Mouse (Mus musculus): ENCODE measurements around the gene Maml3. TPM values are rescaled to one million over a fixed set of nuclear protein-coding genes. Genes with fewer than 3 reads are reported as not detected.

Gene Maml3
- total RNA-seq, 1 experiment, result 1.2 TPM

DNA sequence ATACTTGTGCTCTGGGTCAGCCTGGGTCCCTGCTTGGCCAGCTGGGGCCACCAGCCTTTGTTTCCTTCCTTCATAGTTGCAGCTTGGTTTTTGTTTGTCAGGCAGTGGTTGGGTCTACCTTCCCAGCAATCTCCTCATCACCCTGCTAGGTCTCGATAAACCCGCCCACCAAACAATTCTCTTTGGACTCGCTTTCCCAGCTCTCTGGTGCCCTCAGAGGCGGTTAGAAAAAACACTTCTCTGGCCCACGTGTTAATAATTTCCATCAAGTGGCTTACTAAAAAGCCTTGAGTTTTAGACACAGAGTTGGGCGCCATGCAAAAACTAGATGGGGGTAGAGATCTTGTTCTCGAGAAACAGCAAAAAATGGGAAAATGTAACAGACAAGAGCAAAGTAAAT lies 253.3 kb downstream of the Maml3 start:
- H3K36me3 ChIP-seq (ENCODE audit: control insufficient read depth, insufficient read depth, low read length, poor library complexity, severe bottlenecking), result no peaks in the 10 kb centered on the region
- H3K27ac ChIP-seq (ENCODE audit: insufficient read depth, low read depth, low read length, poor library complexity, severe bottlenecking), result no peak overlapping the region
- no peak for DNase-seq (ENCODE audit: low read depth, low spot score)
- H3K9me3 ChIP-seq (ENCODE audit: control insufficient read depth, insufficient read depth, low read depth, low read length), result no peaks in the 10 kb centered on the region
- no peak overlapping the region for H3K9ac ChIP-seq (ENCODE audit: insufficient read depth, low read depth, low read length, poor library complexity, severe bottlenecking)
- H3K4me1 ChIP-seq (ENCODE audit: control insufficient read depth in 2 of 2, insufficient read depth in 2 of 2, low read length in 2 of 2, poor library complexity in 1 of 2), result 0 out of 4 replicates have a peak, but pooled peaks cover 0 to 2% of the 10 kb centered on the region in 2 experiments
- in situ Hi-C loops (cut with MboI; ENCODE audit: low sequenced_read_pairs in 2 of 2, unreplicated experiment in 2 of 2), result no loop called here
- H3K4me3 ChIP-seq (ENCODE audit: insufficient read depth in 1 of 2, low read depth in 1 of 2, low read length in 2 of 2, poor library complexity in 1 of 2, severe bottlenecking in 1 of 2), result no peak overlapping the region
- TF ChIP-seq MAFK (IDR thresholded peaks at IDR 0.05; ENCODE audit: insufficient read depth, low read depth, low read length) (no peak), ZNF384 (IDR thresholded peaks at IDR 0.05; ENCODE audit: low read depth, low read length) (no peak), CHD2 (IDR thresholded peaks at IDR 0.05; ENCODE audit: low read depth, low read length) (no peak), HCFC1 (IDR thresholded peaks at IDR 0.05; ENCODE audit: borderline replicate concordance, insufficient read depth, low read length) (no peak), ZC3H11A (IDR thresholded peaks at IDR 0.05; ENCODE audit: borderline replicate concordance, low read depth, low read length) (no peak)

DNA sequence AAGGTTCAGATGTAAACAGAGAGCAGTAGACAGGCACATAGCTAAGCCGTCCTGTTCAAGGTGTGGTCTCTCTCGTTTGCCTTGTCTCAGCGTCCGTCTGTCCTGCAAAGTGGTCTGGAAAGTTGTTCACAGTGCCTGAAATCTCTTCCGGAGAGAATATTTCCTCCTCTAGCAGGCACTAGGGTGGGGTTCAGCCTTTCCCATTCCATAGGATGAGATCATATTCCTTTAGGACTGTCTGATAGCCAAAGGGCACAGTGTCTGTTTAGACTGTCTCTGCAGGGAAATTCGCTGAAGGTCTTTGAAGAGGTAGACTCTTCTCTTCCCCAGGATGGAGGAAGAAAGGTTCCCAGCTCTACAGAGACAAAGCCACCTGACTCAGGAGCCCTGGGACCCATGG lies 255.4 kb downstream of the Maml3 start:
- Histone ChIP-seq H3K4me1 (ENCODE audit: control insufficient read depth in 2 of 2, insufficient read depth in 2 of 2, low read length in 2 of 2, poor library complexity in 1 of 2) (0 out of 4 replicates have a peak, but pooled peaks cover 0 to 2% of the 10 kb centered on the region in 2 experiments), H3K4me3 (ENCODE audit: insufficient read depth in 1 of 2, low read depth in 1 of 2, low read length in 2 of 2, poor library complexity in 1 of 2, severe bottlenecking in 1 of 2) (no peak overlapping the region), H3K9me3 (ENCODE audit: control insufficient read depth, insufficient read depth, low read depth, low read length) (no peaks in the 10 kb centered on the region), H3K36me3 (ENCODE audit: control insufficient read depth, insufficient read depth, low read length, poor library complexity, severe bottlenecking) (no peaks in the 10 kb centered on the region), H3K9ac (ENCODE audit: insufficient read depth, low read depth, low read length, poor library complexity, severe bottlenecking) (no peak overlapping the region), H3K27ac (ENCODE audit: insufficient read depth, low read depth, low read length, poor library complexity, severe bottlenecking) (no peak overlapping the region)
- DNase-seq (ENCODE audit: low read depth, low spot score), result no peak
- in situ Hi-C loops (cut with MboI; ENCODE audit: low sequenced_read_pairs in 2 of 2, unreplicated experiment in 2 of 2), result no loop called here
- TF ChIP-seq MAFK (IDR thresholded peaks at IDR 0.05; ENCODE audit: insufficient read depth, low read depth, low read length), result no peak
- no peak for TF ChIP-seq ZC3H11A (IDR thresholded peaks at IDR 0.05; ENCODE audit: borderline replicate concordance, low read depth, low read length)
- TF ChIP-seq ZNF384 (IDR thresholded peaks at IDR 0.05; ENCODE audit: low read depth, low read length), result no peak
- TF ChIP-seq HCFC1 (IDR thresholded peaks at IDR 0.05; ENCODE audit: borderline replicate concordance, insufficient read depth, low read length), result no peak
- no peak for TF ChIP-seq CHD2 (IDR thresholded peaks at IDR 0.05; ENCODE audit: low read depth, low read length)

DNA sequence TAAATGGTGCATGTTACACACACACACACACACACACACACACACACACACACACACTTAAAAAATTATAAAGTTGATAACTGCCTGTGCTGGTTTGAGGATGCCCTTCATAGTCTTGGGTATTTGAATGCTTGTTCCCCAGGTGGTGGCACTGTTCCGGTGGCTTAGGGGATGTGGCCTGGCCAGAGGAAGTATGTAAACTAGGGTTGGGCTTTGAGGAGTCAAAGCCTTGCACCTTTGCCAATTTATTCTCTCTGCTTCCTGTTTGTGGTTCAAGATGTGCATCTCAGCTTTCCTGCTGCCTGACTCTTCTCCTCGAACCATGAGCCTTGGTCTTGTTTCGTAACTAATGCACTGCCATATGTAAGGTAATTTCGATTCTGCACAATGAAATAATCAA lies 257.6 kb downstream of the Maml3 start:
- Histone ChIP-seq H3K9ac (ENCODE audit: insufficient read depth, low read depth, low read length, poor library complexity, severe bottlenecking) (no peak overlapping the region), H3K4me1 (ENCODE audit: control insufficient read depth in 2 of 2, insufficient read depth in 2 of 2, low read length in 2 of 2, poor library complexity in 1 of 2) (no peaks in the 10 kb centered on the region), H3K27ac (ENCODE audit: insufficient read depth, low read depth, low read length, poor library complexity, severe bottlenecking) (no peak overlapping the region), H3K36me3 (ENCODE audit: control insufficient read depth, insufficient read depth, low read length, poor library complexity, severe bottlenecking) (no peaks in the 10 kb centered on the region), H3K4me3 (ENCODE audit: insufficient read depth in 1 of 2, low read depth in 1 of 2, low read length in 2 of 2, poor library complexity in 1 of 2, severe bottlenecking in 1 of 2) (no peak overlapping the region), H3K9me3 (ENCODE audit: control insufficient read depth, insufficient read depth, low read depth, low read length) (no peaks in the 10 kb centered on the region)
- in situ Hi-C loops (cut with MboI; ENCODE audit: low sequenced_read_pairs in 2 of 2, unreplicated experiment in 2 of 2), result no loop called here
- TF ChIP-seq MAFK (IDR thresholded peaks at IDR 0.05; ENCODE audit: insufficient read depth, low read depth, low read length) (no peak), CHD2 (IDR thresholded peaks at IDR 0.05; ENCODE audit: low read depth, low read length) (no peak), ZC3H11A (IDR thresholded peaks at IDR 0.05; ENCODE audit: borderline replicate concordance, low read depth, low read length) (no peak), HCFC1 (IDR thresholded peaks at IDR 0.05; ENCODE audit: borderline replicate concordance, insufficient read depth, low read length) (no peak), ZNF384 (IDR thresholded peaks at IDR 0.05; ENCODE audit: low read depth, low read length) (no peak)
- DNase-seq (ENCODE audit: low read depth, low spot score), result no peak

GRCm38 (mm10) chr3:51844255-51844654 lies 260.6 kb downstream of the Maml3 start:
- H3K36me3 ChIP-seq (ENCODE audit: control insufficient read depth, insufficient read depth, low read length, poor library complexity, severe bottlenecking), result no peaks in the 10 kb centered on the region
- DNase-seq (ENCODE audit: low read depth, low spot score), result no peak
- no peaks in the 10 kb centered on the region for H3K4me1 ChIP-seq (ENCODE audit: control insufficient read depth in 2 of 2, insufficient read depth in 2 of 2, low read length in 2 of 2, poor library complexity in 1 of 2)
- no peak overlapping the region for H3K27ac ChIP-seq (ENCODE audit: insufficient read depth, low read depth, low read length, poor library complexity, severe bottlenecking)
- TF ChIP-seq ZC3H11A (IDR thresholded peaks at IDR 0.05; ENCODE audit: borderline replicate concordance, low read depth, low read length) (no peak), CHD2 (IDR thresholded peaks at IDR 0.05; ENCODE audit: low read depth, low read length) (no peak), MAFK (IDR thresholded peaks at IDR 0.05; ENCODE audit: insufficient read depth, low read depth, low read length) (no peak), HCFC1 (IDR thresholded peaks at IDR 0.05; ENCODE audit: borderline replicate concordance, insufficient read depth, low read length) (no peak), ZNF384 (IDR thresholded peaks at IDR 0.05; ENCODE audit: low read depth, low read length) (no peak)
- H3K9me3 ChIP-seq (ENCODE audit: control insufficient read depth, insufficient read depth, low read depth, low read length), result no peaks in the 10 kb centered on the region
- H3K4me3 ChIP-seq (ENCODE audit: insufficient read depth in 1 of 2, low read depth in 1 of 2, low read length in 2 of 2, poor library complexity in 1 of 2, severe bottlenecking in 1 of 2), result no peak overlapping the region
- no peak overlapping the region for H3K9ac ChIP-seq (ENCODE audit: insufficient read depth, low read depth, low read length, poor library complexity, severe bottlenecking)
- in situ Hi-C loops (cut with MboI; ENCODE audit: low sequenced_read_pairs in 2 of 2, unreplicated experiment in 2 of 2), result no loop called here

GRCm38 (mm10) chr3:51842140-51842539 lies 262.7 kb downstream of the Maml3 start:
- no peaks in the 10 kb centered on the region for H3K4me1 ChIP-seq (ENCODE audit: control insufficient read depth in 2 of 2, insufficient read depth in 2 of 2, low read length in 2 of 2, poor library complexity in 1 of 2)
- H3K9ac ChIP-seq (ENCODE audit: insufficient read depth, low read depth, low read length, poor library complexity, severe bottlenecking), result no peak overlapping the region
- no peak overlapping the region for H3K4me3 ChIP-seq (ENCODE audit: insufficient read depth in 1 of 2, low read depth in 1 of 2, low read length in 2 of 2, poor library complexity in 1 of 2, severe bottlenecking in 1 of 2)
- in situ Hi-C loops (cut with MboI; ENCODE audit: low sequenced_read_pairs in 2 of 2, unreplicated experiment in 2 of 2), result no loop called here
- H3K27ac ChIP-seq (ENCODE audit: insufficient read depth, low read depth, low read length, poor library complexity, severe bottlenecking), result no peak overlapping the region
- H3K9me3 ChIP-seq (ENCODE audit: control insufficient read depth, insufficient read depth, low read depth, low read length), result no peaks in the 10 kb centered on the region
- no peaks in the 10 kb centered on the region for H3K36me3 ChIP-seq (ENCODE audit: control insufficient read depth, insufficient read depth, low read length, poor library complexity, severe bottlenecking)
- no peak for DNase-seq (ENCODE audit: low read depth, low spot score)
- TF ChIP-seq MAFK (IDR thresholded peaks at IDR 0.05; ENCODE audit: insufficient read depth, low read depth, low read length) (no peak), ZNF384 (IDR thresholded peaks at IDR 0.05; ENCODE audit: low read depth, low read length) (no peak), HCFC1 (IDR thresholded peaks at IDR 0.05; ENCODE audit: borderline replicate concordance, insufficient read depth, low read length) (no peak), CHD2 (IDR thresholded peaks at IDR 0.05; ENCODE audit: low read depth, low read length) (no peak), ZC3H11A (IDR thresholded peaks at IDR 0.05; ENCODE audit: borderline replicate concordance, low read depth, low read length) (no peak)

Data from ES-E14 (cell line).